Mouse (Mus musculus) monocyte, adult 2 months (primary cell): ENCODE data around the gene Tfec.

Experiments used
- DNase-seq, 2 experiments: peaks; one replicate each; pipeline ENCODE4 v3.0.0; 2022; ENCODE audit warnings: low spot score in 2 of 2, low read depth in 1 of 2

The Tfec gene

GRCm38 (mm10) chr6:16898251-16898862 is at the start of gene Tfec:
Gene Tfec, minus strand, starts transcription at chr6:16898441.
- no peak for DNase-seq

- no peak for DNase-seq
These were observed 49.6 kb upstream of the Tfec start for GRCm38 (mm10) chr6:16947837-16948236.

- peak in 1 of 2 experiments; percentile 25 for DNase-seq
These were observed 45.3 kb upstream of the Tfec start for GRCm38 (mm10) chr6:16943513-16943912.

DNA sequence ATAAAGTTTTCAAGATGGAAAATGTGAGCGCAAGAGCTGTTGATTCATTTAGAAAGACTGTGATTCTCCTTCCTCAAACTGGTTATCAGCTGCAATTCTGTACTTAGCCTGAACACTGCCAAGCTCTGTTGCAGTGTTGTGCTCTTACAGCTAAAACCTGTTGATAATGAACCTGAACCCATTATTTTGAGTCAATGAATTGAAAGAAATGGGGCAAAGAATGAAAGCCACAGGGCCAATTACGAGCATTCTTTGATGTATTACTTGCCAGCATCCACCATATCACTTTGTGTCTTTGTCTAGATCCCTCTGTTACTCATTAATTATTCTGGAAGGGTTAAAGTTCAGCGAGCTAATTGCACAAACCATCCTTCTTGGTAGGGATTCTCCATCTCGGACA is 44.2 kb upstream of the Tfec start:
- no peak for DNase-seq

DNA sequence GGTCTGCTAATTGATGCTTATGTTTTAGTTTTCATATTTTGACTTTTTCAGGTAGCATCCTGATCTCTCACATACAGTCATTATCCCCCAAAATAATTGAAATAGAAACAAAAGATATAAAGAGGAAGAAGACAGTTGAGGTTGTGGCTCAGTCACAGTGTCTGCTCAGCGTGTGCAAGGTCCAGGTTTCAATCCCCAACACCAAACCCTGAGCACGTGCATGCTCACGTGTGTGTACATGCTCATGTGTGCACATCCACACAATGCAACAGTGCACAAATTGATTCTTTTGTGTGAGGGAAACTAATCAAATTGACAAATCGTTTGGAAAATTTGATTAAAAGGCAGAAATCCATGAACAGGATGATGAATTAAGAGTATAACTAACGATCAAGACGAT is 32.8 kb upstream of the Tfec start:
- no peak for DNase-seq

DNA sequence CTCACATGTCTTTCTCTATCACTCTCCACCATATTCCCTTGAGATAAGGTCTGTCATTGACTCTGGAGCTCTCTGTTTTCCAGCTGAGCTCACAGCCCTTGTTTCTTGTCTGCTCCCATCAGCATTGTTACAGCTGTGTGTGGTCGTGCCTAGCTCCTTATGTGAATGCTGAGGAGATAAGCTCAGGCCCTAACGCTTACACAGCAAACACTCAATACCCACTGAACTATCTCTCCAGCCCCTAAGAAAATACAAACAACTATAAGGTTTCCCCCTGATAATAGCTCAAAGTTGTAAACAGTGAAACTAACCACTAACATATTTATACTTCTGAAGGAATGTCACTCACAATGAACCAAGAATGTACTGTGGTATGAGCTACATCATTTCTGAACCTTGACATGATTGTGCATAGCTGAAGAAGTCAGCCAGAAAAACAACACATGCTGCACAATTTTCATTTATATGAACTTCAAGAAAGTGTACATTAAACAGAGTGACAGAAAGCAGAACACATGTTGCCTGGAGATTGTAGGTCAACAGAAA is 21.9 kb upstream of the Tfec start:
- no peak for DNase-seq

DNA sequence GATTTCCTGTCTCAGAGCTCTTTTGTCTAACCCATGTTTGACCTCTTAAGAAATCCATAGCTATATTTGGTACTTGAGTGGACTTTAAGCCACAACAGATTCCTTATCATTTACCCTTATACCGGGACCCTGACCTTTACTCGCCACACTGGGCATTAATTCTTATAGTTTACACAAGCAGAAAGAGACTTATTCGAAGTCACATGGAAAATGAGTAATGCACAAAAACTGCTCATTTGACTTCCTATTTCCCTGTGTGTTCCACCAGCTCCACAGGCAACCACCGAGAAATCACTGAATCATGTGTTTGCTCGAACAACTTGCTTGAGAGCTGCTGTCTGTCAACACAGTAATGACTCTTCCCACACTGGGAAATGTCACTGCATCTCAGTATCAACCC is 6.4 kb downstream of the Tfec start:
- DNase-seq = no peak

- DNase-seq = no peak
These were observed 14.5 kb downstream of the Tfec start for GRCm38 (mm10) chr6:16883537-16884307.

DNA sequence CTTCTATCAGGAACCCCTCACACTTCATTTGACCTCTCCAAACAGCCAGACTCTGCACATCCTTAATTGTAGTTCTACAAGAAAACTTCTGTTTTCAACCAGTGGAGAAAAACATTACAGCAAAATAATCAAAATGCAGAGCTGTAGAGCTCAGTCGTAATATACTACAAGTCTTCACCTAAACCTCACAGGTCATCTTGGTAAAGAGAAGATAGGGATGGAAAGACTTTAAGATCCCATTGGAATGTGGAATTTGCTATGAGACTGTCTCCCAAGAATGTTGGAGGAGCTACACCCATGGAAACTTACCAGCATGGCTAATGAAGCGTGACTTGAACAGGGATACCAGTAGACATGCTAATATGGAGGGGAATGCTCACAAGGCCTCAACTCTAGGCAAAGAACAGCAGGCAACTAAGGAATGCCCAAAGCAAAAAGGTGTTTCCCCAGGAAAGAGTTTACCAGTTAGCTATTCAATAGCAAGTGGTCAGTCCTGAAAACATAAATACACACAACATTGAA is 24.2 kb downstream of the Tfec start:
- DNase-seq = no peak

GRCm38 (mm10) chr6:16870067-16870466 is 28.2 kb downstream of the Tfec start:
- no peak for DNase-seq

DNA sequence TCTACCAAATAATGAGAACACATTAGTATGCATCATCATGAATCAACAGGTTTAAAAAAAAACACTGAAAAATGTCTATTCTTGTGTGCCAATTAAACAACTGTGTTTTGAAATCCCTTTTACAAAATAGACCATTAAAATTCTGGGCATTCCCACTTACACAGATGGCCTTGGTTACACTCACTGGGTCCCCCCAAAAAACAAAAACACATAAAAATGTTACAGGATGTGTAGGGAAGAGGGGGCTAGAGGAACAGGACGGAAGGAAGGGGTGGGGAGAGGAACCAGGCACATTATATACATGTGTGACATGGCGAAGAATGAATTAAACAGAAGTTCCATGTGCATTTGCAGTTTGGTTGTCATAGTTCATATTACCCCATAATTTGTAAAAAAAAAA is 29.9 kb downstream of the Tfec start:
- DNase-seq = no peak

- no peak for DNase-seq
These were observed 35.3 kb downstream of the Tfec start for GRCm38 (mm10) chr6:16862753-16863508.

DNA sequence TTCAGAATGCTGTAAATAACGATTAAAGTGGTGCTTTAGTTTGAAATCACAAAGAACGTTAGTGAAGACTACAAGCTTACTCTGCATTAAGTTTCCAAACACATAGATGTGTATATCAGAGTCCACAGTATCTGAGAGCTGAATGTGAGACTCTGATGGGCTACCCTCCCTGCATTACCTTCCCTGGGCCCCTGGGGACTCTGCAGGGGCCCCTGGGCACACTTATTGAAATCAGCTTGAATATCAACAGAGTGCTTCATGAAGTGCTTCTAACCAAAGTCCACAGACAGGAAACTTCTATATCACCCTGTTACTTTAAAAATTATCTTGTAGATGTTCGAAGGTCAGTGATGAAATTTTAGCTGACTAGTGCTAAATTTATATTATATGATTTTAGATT is 36.2 kb downstream of the Tfec start:
- DNase-seq = no peak

GRCm38 (mm10) chr6:16855879-16856545 is 42.2 kb downstream of the Tfec start:
- no peak for DNase-seq

DNA sequence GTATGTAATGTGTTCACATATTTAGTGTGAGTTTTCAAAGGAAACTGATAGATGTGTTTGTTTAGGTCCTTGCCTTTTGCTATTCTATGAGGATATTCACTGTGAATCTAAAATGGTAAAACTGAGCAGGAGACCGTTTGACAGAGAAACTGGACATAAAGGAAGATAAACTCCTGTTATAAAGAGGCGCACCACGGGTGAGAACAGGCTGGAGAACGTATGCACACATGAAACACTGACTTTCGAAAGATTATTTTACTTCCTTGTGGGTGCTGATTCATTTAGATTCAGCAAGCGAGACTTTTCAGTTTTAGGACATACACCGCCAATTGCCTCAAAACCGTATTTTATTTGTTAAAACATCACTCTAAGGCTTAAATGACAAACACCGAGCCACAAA is 43.3 kb downstream of the Tfec start:
- no peak for DNase-seq

GRCm38 (mm10) chr6:16846521-16846920 is 51.7 kb downstream of the Tfec start:
- no peak for DNase-seq

DNA sequence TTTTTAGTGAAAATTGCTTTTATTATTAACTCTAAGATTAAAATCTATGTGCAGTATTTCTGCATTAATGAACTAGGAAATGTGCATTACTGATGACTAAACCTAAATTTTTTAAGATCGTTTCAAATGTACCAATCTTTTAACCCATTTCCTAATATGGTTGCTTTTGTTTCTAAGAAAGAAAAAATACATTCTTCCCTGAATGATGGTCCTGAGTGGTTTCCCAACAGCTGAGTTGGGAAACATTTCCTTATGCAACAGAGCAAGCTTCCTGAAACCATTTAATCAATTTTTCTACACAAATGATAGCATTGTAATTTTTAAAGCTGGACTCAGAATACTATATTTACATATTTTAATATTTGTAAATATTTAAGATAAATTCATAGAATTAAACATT is 62.6 kb downstream of the Tfec start:
- no peak for DNase-seq

GRCm38 (mm10) chr6:16828304-16828703 is 69.9 kb downstream of the Tfec start:
- no peak for DNase-seq

- DNase-seq = no peak
These were observed 76.3 kb downstream of the Tfec start for GRCm38 (mm10) chr6:16821985-16822384.

DNA sequence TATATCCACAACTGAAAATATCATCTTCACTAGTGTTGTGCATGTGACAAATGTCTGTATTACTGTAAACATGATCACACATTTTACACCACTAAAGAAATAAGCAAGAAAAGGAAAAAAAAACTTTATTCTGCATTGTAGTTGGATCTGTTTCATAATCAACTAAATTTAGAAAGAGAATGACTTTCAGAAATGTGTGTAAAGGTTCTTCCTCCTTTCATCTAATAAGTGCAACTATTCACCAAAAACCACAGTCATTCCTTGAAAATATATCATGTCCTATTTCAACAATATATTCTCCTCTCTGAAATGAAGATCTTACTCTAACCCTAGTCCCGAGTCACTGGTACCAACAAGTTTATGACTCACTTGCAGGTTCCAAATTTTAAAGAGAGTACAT is 91.9 kb downstream of the Tfec start:
- DNase-seq = no peak

DNA sequence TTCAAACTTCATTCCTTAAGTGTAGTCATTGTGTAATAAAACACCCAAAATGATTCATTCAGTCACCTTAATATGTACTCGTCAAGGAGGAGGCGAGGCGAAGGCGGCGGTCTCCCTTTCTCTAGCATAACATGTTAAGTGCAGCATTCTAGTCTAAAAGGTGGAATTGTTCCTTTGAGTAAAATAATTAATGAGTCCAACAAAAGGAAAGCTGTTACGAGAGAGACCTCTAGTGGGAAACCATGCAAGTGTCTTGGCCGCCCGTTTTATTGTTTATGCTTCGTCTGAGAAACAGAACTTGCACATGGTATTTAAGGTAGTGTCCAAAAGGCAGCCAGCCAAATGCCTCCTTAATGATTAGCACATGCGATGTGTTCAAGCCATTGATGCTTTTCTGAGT is 100.6 kb downstream of the Tfec start:
- no peak for DNase-seq
